Mouse (Mus musculus): ENCODE results near the gene Ppp2r5a.
"Not testable (repeated sequence)": the region's sequence is repeated elsewhere in the genome, so short reads cannot be mapped to it uniquely, and the experiment has no call there.

The Ppp2r5a gene

DNA sequence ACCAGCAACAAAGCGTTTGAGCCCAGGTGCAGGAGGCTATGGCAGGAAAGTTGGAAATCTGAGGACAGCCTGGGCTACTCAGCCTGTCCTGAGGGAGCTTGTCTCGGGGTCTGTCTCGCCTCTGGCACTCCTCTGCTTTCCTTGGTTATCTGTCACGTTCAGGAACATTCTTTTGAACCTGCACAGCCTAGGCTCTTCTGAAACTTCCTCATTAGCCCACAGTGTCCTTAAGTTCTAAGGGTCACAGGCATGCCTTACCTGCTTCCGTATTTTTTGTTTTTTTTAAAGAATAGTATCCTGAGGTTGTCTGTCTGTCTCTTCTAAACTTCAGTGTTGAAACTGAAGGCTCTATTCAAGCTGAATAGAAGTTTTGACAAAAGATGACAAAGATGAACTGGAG lies at the start of gene Ppp2r5a:
Gene Ppp2r5a (minus strand): TSS at position 199 of the 400 bp plus-strand sequence.
- DNase-seq (ENCODE audit: low spot score in 2 of 2), result no peak

DNA sequence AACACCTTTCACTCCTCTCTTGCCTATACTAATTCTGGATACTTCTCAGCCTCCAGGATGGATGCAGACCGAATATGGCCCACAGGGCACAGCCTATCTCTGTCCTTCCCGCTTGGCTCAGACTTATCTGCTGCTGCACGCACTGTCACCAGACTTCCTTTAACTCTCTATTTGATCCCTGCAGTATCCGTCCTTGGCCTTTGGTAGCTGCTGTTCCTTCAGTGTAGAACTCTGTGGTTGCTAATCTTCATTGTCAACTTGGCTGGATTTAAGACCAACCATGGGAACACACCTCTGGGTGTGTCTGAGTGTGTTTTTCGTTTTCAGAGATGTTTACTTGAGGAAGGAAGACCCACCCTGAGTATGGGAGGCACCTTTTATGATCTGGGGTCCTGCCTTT lies 47.5 kb upstream of the Ppp2r5a start:
- no peak for DNase-seq (ENCODE audit: low spot score in 2 of 2)

DNA sequence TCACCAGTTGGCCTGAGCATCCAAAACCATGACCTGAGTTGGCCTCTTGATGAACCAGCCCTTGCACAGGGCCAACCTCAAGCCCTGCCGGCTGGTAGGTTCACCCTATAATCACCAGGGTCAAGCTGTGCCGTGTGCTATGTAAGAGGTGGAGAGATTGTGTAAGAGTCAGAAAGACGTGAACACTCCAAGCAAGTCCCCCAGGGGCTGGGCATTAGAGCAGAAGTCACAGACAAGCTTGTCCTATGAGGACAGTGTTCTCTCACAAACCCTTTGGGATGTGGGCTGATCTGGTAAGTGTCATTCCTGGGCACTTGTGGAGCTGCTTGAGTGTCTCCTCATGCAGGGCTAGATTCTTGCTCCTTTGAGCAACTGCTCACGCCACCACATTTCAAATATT lies 46.5 kb upstream of the Ppp2r5a start:
- no peak for DNase-seq (ENCODE audit: low spot score in 2 of 2)

DNA sequence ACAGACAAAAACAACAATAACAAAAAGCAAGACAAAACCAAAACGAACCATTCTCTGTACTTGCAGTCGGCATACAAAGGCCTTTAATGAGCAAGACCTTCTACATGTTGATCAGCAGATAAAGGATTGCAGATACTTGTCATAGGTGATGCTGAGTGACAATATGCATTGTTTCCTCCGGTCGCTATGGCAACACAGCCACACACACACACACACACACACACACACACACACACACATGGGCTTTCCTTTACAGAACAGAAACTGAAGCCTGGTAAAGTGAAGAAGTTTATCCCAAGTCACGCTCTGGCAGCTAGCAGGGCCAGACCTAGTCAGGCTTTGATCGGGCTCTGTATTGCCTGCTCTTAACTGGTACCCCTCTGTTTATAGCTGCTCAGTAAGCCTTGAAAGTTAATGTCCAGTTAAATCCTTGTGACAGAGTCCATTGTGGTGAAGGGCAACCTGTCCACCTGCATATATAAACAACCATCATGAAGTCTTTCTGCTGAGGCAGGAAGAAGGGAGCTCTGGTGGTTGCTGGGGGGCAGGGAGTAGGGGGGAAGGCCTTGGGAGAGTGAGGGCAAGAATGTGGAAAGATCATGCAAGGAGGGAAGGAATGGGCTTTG lies 44.4 kb upstream of the Ppp2r5a start:
- DNase-seq (ENCODE audit: low spot score in 2 of 2), result no peak

DNA sequence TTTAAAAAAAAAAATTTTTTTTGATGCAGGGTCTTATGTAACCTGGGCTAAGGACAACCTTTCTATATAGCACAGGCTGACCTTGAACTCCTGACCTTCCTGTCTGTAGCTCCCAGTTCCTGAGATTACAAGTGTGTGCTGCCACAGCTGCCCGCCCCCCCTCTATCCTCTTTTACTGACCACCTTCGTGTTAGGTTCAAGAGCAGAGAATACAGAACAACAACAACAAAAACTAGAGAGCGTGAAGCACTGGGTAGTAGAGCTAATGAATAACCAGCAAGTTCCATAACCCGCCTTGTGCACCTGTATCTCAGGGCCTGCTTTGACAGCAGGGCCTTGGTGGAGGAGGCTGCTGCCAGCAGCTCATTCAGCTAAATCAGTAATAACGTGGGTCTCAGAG lies 43.2 kb upstream of the Ppp2r5a start:
- no peak for DNase-seq (ENCODE audit: low spot score in 2 of 2)

DNA sequence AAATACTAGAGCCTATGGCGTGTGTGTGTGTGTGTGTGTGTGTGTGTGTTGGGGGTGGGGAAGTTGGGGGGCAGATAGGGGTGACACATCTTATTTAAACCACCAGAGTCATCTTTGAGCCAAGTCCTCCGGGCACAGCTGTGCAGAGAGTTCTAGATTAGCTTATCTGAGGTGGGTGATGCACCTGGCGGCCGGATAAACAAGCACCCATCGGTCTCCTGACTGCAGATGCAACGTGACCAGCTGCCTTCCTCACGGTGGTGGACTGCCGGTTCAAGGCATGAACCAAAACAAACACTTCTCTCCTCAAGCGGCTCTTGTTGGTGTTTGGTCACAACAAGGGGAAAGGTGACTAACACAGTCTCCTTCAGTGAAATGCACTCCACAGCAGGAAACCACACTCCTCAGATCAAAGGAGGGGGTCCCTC lies 42.8 kb upstream of the Ppp2r5a start:
- no peak for DNase-seq (ENCODE audit: low spot score in 2 of 2)

DNA sequence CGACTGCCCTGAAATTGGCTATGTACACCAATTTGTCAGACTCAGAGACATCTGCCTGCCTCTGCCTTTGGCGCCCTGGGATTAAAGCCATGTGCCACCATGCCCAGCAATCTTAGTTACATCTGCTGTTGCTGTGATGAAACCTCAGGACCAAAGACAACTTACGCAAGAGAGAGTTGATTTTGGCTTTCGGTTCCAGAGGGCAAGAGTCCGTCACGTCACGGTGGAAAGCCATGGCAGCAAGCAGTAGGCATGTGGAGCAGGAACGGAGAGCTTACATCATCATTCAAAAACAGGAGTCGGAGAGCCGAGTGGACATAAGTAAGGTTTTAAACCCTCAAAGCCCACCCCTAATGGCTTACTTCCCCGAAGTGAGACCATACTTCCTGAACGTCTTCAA lies 42.3 kb upstream of the Ppp2r5a start:
- no peak for DNase-seq (ENCODE audit: low spot score in 2 of 2)

DNA sequence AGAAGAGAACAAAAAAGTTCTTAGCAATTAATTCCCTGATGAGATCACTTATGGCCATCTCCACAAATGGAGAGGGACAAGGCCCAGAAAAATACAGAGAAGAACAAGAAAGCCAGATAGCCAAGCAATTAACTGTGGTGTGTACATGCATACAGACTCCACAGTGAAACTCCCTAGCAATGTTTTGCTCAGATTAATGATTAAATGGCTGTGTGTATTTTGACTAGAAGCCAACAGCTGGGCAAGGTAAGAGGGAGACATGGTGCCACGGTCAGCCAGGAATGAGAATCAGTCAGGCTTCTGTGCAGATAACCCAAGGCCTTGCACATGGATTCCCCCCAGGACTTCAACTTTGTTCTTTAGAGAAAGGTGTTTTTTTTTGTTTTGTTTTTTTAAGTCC lies 41.4 kb upstream of the Ppp2r5a start:
- DNase-seq (ENCODE audit: low spot score in 2 of 2), result no peak

DNA sequence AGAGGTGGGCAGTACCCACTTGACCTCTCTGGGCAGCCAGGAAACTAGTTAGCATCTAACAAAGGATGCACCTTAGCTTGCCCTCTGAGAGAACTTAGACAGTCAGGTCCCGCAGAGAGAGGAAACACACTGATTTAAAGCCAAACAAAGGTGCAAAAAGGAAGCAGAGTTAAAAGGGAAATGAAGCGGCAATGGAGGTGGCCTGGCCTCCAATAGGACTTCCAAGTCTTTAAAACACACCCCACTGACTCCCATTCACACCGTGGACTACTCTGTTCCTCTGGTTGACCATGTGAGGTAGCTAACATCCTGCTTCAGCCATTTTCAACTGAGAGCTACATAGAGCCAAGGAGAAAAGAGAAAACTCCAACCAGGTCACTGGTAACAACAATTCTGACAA lies 35.9 kb upstream of the Ppp2r5a start:
- no peak for DNase-seq (ENCODE audit: low spot score in 2 of 2)

GRCm38 (mm10) chr1:191438546-191438945 lies 35.5 kb upstream of the Ppp2r5a start:
- no peak for DNase-seq (ENCODE audit: low spot score in 2 of 2)

GRCm38 (mm10) chr1:191436647-191437046 lies 33.6 kb upstream of the Ppp2r5a start:
- no peak for DNase-seq (ENCODE audit: low spot score in 2 of 2)

DNA sequence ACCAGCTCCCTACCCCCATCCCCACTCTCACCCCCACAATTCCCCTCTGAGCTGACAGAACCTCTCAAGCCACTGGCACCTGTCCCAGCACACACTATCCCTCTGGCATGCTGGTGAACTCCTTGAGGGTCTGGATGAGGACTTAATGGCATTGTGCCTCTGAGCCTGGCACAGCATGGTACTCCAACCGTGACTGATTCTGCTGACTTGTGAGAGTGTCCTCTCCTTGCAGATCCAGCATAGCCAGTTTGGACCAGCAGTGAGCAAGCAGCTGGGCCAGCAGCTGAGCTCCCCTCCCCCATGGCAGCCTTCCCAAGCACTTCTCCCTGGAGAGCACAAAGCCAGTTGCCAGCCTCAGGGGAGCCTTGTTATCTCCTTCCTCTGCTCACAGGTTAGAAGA lies 32.3 kb upstream of the Ppp2r5a start:
- peak; percentile 27 to 45 for DNase-seq (ENCODE audit: low spot score in 2 of 2)

- no peak for DNase-seq (ENCODE audit: low spot score in 2 of 2)
Measured at GRCm38 (mm10) chr1:191432531-191432930, 29.5 kb upstream of the Ppp2r5a start.

GRCm38 (mm10) chr1:191432023-191432422 lies 29.0 kb upstream of the Ppp2r5a start:
- no peak for DNase-seq (ENCODE audit: low spot score in 2 of 2)

DNA sequence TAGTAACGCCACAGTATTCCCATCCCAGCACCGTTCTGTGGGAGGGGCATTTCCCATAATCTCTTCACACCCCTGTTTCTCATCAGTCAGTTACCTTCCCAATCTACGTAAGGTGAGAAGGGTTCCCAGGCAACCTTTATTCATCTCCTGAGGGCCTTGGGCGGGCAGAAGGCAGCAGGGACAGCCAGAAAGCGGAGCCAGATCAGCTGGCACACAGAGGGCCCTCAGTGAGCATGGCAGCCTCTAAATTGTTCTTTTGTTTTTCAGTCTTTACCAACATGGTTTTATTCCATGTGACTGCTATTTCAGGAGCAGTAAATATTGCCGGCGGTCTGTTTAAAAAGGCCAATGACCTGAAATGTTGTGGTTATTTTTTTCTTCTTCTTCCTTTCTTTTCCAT lies 27.0 kb upstream of the Ppp2r5a start:
- DNase-seq (ENCODE audit: low spot score in 2 of 2), result no peak

GRCm38 (mm10) chr1:191425884-191426283 lies 22.8 kb upstream of the Ppp2r5a start:
- no peak for DNase-seq (ENCODE audit: low spot score in 2 of 2)

DNA sequence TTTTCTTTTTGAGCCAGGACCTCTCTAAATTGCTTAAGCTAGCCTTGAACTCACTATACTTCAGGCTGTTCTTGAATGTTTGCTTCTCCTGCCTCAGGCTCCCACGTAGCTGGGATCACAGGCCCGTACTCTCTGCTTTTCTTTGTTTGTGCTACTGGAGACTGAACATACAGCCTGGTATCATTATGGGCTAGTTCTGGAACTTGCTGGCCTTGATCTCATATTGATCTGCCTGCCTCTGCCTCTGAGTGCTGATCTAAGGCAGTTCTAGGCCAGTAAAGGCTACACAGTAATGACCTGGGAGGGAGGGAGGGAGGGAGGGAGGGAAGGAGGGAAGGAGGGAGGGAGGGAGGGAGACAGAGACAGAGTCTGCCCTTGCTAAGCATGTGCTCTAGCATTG lies 20.1 kb upstream of the Ppp2r5a start:
- no peak for DNase-seq (ENCODE audit: low spot score in 2 of 2)

- DNase-seq (ENCODE audit: low spot score in 2 of 2), result not testable (repeated sequence)
Measured at GRCm38 (mm10) chr1:191422714-191423113, 19.6 kb upstream of the Ppp2r5a start.

GRCm38 (mm10) chr1:191422164-191422563 lies 19.1 kb upstream of the Ppp2r5a start:
- no peak for DNase-seq (ENCODE audit: low spot score in 2 of 2)

DNA sequence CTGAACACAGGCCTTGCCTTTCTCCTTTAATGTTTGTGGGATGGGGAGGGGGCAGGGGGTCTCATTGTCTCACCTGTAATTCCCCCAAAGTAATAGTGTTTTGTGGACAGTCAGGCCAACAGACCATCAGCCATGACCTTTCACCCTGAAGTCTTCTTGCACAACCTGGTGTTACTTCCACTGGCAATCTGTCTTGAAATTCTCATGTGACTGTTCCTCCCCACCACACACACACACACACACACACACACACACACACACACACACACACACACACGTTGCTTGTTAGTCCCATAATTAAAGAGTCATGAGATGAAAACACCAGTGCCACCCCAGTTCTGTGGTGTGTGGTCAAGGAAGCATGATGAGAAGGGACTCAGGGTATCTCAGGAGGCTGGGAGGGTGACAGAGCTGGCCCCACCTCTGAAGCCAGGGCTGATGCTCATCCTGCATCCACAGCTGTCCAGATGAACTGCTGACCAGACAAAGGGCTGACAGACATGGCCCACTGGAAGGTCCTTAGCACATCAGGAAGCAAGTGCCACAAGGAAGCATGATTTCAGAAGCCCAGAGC lies 18.4 kb upstream of the Ppp2r5a start:
- no peak for DNase-seq (ENCODE audit: low spot score in 2 of 2)

DNA sequence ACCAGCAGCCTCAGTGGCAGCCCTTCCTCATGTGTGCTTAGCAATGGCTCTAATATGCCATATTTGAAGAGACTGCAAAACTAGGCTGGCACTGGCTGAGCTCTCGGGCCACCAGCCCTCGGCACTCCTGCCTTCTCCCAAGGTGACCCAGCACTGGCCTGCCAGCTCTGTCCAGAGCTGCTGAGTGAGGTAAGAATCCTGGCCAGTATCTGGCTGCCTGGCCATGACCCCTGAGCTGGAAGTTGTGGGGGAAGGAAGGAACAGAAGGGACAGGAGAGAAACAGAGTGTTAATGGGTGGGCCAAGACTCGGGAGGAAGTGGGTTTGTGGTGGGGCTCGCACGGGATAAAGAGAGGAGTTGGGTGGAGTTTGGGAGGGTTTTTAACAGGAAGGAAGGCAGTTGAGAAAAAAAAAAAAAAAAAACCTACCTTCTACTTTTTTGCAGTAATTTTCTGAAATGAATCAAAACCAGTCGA lies 17.9 kb upstream of the Ppp2r5a start:
- DNase-seq (ENCODE audit: low spot score in 2 of 2), result no peak

- peak in 1 of 2 experiments; percentile 15 for DNase-seq (ENCODE audit: low spot score in 2 of 2)
Measured at GRCm38 (mm10) chr1:191419991-191420751, 17.1 kb upstream of the Ppp2r5a start.

DNA sequence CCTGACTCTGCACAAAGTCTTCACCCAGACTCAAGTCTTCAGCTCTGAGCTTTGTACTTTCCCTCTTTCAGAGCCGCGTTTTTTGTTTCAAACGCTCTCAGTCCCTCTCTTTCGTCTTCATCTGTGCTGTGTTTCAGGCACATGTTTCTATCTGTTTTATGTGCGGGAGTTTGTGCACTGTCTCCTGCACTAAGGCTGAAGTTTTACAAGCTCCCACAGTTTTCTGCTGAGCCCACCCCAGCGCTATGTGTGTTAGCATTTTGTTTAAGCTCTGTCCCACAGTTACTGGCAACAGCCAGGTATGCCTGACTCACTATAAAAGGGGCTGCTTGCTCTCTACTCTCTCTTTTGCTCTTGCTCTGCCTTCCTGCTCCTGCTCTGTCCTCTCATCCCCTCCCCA lies 16.3 kb upstream of the Ppp2r5a start:
- no peak for DNase-seq (ENCODE audit: low spot score in 2 of 2)

Data from urinary bladder, adult 18-20 months (tissue).